ENCODE assay signal across 25 mouse cellular contexts in the genomic region with DNA sequence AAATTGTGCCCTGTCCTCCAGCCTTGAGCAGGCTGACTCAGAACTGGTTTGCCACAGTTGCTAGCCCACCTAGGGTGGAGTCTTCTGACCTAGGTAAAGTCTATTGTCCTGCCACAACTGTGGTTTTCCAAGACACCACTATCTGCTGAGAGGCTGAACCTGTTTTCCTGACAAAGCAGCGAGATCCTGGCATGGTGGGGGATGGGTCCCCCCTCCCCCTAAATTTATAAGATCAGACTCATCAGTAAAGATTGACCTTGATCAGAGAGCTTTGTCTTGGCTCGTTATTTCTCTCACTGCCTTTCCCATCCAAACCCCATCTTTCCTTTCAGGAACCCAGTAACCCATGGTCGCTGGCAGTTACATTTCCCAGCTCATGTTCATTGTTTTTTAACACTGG. TPM values are rescaled to one million over a fixed set of nuclear protein-coding genes. Genes with fewer than 3 reads are reported as not detected.
DNase-seq lines count a peak whose midpoint lies in the region; ATAC-seq and TF ChIP-seq lines count a peak whose summit lies in the region.
"Had no signal": no experiment of that assay in that cellular context is flagged by ENCODE, and none has a peak within 500 bp of the region (broad histone marks: within the 10 kb centered on the region; RNA-seq: fewer than 3 reads in every experiment).

No protein-coding gene starts in this region.

- H3K27ac ChIP-seq in ES-Bruce4 (ENCODE audit: insufficient read depth, low read length): peak overlapping the region; percentile 100
- peak overlapping the region; percentile 99 for H3K27ac ChIP-seq in ES-E14 (ENCODE audit: insufficient read depth, low read depth, low read length, poor library complexity, severe bottlenecking)
- no peak overlapping the region for H3K27ac ChIP-seq in midbrain, embryonic 13.5 days
- H3K27ac ChIP-seq: embryonic facial prominence, embryonic 10.5 days; embryonic facial prominence, embryonic 12.5 days; forebrain, embryonic 13.5 days; forebrain, embryonic 15.5 days had no signal

- peak overlapping the region; percentile 92 for H3K9ac ChIP-seq in ES-Bruce4 (ENCODE audit: low read depth, poor library complexity, severe bottlenecking)
- H3K9ac ChIP-seq in ES-E14 (ENCODE audit: insufficient read depth, low read depth, low read length, poor library complexity, severe bottlenecking): peak overlapping the region; percentile 75
- H3K9ac ChIP-seq in midbrain, embryonic 13.5 days (replicated peaks): no peak overlapping the region
- H3K9ac ChIP-seq: embryonic facial prominence, embryonic 12.5 days; forebrain, embryonic 13.5 days; forebrain, embryonic 15.5 days; forebrain, postnatal 0 days had no signal

- in situ Hi-C loops in ES-E14 (cut with MboI; ENCODE audit: low sequenced_read_pairs in 2 of 2, unreplicated experiment in 2 of 2): no loop called here

- TF ChIP-seq CTCF in E14TG2a.4 (conservative IDR thresholded peaks at IDR 0.05; ENCODE audit: low read length) (no peak), ES-Bruce4 (IDR thresholded peaks at IDR 0.05; ENCODE audit: low read depth, low read length) (no peak)

- H3K4me2 ChIP-seq in midbrain, embryonic 13.5 days (replicated peaks): no peak overlapping the region
- H3K4me2 ChIP-seq: embryonic facial prominence, embryonic 12.5 days; forebrain, embryonic 13.5 days; forebrain, embryonic 15.5 days had no signal

- H3K4me3 ChIP-seq in E14TG2a.4 (replicated peaks; ENCODE audit: low read length) (peak overlapping the region; percentile 59), ES-Bruce4 (ENCODE audit: low read depth, low read length) (no peak overlapping the region), ES-E14 (ENCODE audit: insufficient read depth in 1 of 2, low read depth in 1 of 2, low read length in 2 of 2, poor library complexity in 1 of 2, severe bottlenecking in 1 of 2) (peak overlapping the region; percentile 18 to 20; a peak in 3 of 4 replicates)
- no peak overlapping the region for H3K4me3 ChIP-seq in midbrain, embryonic 13.5 days (replicated peaks)
- H3K4me3 ChIP-seq: embryonic facial prominence, embryonic 10.5 days; embryonic facial prominence, embryonic 12.5 days; forebrain, embryonic 13.5 days; forebrain, embryonic 15.5 days had no signal

- no peaks in the 10 kb centered on the region for H3K27me3 ChIP-seq in E14TG2a.4 (ENCODE audit: insufficient read depth, low read length)
- H3K27me3 ChIP-seq in ES-Bruce4 (ENCODE audit: control insufficient read depth, insufficient read depth, low read length, poor library complexity, severe bottlenecking): no peaks in the 10 kb centered on the region
- H3K27me3 ChIP-seq in midbrain, embryonic 13.5 days: no peaks in the 10 kb centered on the region
- H3K27me3 ChIP-seq: forebrain, embryonic 13.5 days; forebrain, embryonic 15.5 days had no signal

- WGBS in midbrain, embryonic 13.5 days: 45% methylated on average over 3 of the region's 3 CpGs

- H3K4me1 ChIP-seq in E14TG2a.4 (replicated peaks; ENCODE audit: low read depth, low read length) (peaks cover 49% of the 10 kb centered on the region), ES-Bruce4 (ENCODE audit: control insufficient read depth, insufficient read depth, low read length) (no peaks in the 10 kb centered on the region), ES-E14 (ENCODE audit: control insufficient read depth in 2 of 2, insufficient read depth in 2 of 2, low read length in 2 of 2, poor library complexity in 1 of 2) (peaks cover 4 to 12% of the 10 kb centered on the region in 2 experiments)
- H3K4me1 ChIP-seq in midbrain, embryonic 13.5 days (replicated peaks): peaks cover 2% of the 10 kb centered on the region; the same call in 1 of the 2 replicates
- H3K4me1 ChIP-seq: embryonic facial prominence, embryonic 12.5 days had no signal

- DNase-seq in ES-E14 (ENCODE audit: low read depth, low spot score) (peak; percentile 51), ZHBTc4 (ENCODE audit: low read depth, low spot score) (peak; percentile 82)
- no peak for DNase-seq in kidney, postnatal 25 days
- DNase-seq: adrenal gland, adult 2 months; adrenal gland, postnatal 10 days; adrenal gland, postnatal 25 days; cerebellum, adult 11-12 months; cerebellum, adult 2 months; cerebellum, adult 9-10 months; cerebellum, postnatal 10 days; cerebellum, postnatal 25 days; forebrain, postnatal 0 days had no signal

- peak; percentile 99 for TF ChIP-seq EP300 in ES-Bruce4 (IDR thresholded peaks at IDR 0.05; ENCODE audit: insufficient read depth, low read depth, low read length)

- TF ChIP-seq POLR2A in ES-Bruce4 (IDR thresholded peaks at IDR 0.05; ENCODE audit: insufficient read depth, low read length): no peak

- H3K36me3 ChIP-seq in E14TG2a.4 (ENCODE audit: insufficient read depth, low read length) (peaks cover 5% of the 10 kb centered on the region; the same call in 1 of the 2 replicates), ES-Bruce4 (ENCODE audit: control insufficient read depth, insufficient read depth, low read length, poor library complexity, severe bottlenecking) (no peaks in the 10 kb centered on the region), ES-E14 (ENCODE audit: control insufficient read depth, insufficient read depth, low read length, poor library complexity, severe bottlenecking) (no peaks in the 10 kb centered on the region)
- H3K36me3 ChIP-seq in midbrain, embryonic 13.5 days: no peaks in the 10 kb centered on the region
- H3K36me3 ChIP-seq: embryonic facial prominence, embryonic 10.5 days; embryonic facial prominence, embryonic 12.5 days; forebrain, embryonic 15.5 days had no signal

- ATAC-seq in midbrain, embryonic 13.5 days: no peak
- ATAC-seq in megakaryocyte, adult 5-6 weeks (ENCODE audit: poor library complexity, severe bottlenecking): no peak
- ATAC-seq: forebrain, embryonic 13.5 days; forebrain, embryonic 15.5 days; forebrain, postnatal 0 days had no signal

- H3K9me3 ChIP-seq in E14TG2a.4 (ENCODE audit: low read length) (peaks cover 18% of the 10 kb centered on the region), ES-Bruce4 (replicated peaks; ENCODE audit: control insufficient read depth, insufficient read depth, low read length, poor library complexity, severe bottlenecking) (peaks cover 9% of the 10 kb centered on the region), ES-E14 (ENCODE audit: control insufficient read depth, insufficient read depth, low read depth, low read length) (peaks cover 4% of the 10 kb centered on the region; the same call in 1 of the 2 replicates)
- H3K9me3 ChIP-seq in midbrain, embryonic 13.5 days: no peaks in the 10 kb centered on the region
- H3K9me3 ChIP-seq: embryonic facial prominence, embryonic 10.5 days; embryonic facial prominence, embryonic 12.5 days; forebrain, embryonic 13.5 days; forebrain, embryonic 15.5 days had no signal

TF ChIP-seq in ES-E14, 5 proteins besides CTCF, POLR2A, EP300 and RAD21:
- TF ChIP-seq HCFC1 (IDR thresholded peaks at IDR 0.05; ENCODE audit: borderline replicate concordance, insufficient read depth, low read length): peak; percentile 29; the same call in 1 of the 2 replicates
- no peak for TF ChIP-seq ZC3H11A (IDR thresholded peaks at IDR 0.05; ENCODE audit: borderline replicate concordance, low read depth, low read length)
- peak; percentile 83 for TF ChIP-seq CHD2 (IDR thresholded peaks at IDR 0.05; ENCODE audit: low read depth, low read length)
- TF ChIP-seq MAFK (IDR thresholded peaks at IDR 0.05; ENCODE audit: insufficient read depth, low read depth, low read length): 0 out of 2 replicates have a peak, but pooled peaks have one; percentile 42
- TF ChIP-seq ZNF384 (IDR thresholded peaks at IDR 0.05; ENCODE audit: low read depth, low read length): 0 out of 2 replicates have a peak, but pooled peaks have one; percentile 12
TF ChIP-seq in ES-E14: peak in this region for 4.

RNA-seq across cellular contexts. Expression of a gene that starts 19.2 kb away (rescaled TPM):
- polyA plus RNA-seq in ES-Bruce4 (2011; ENCODE audit: insufficient read depth, insufficient read length, low read depth, missing spikeins): 7.8 and 11.8 TPM in 2 replicates
- 38.9 and 43.6 TPM in 2 replicates for total RNA-seq in ES-E14 (2012; rRNA removed)
- 0.21 and 0.47 TPM in 2 replicates for polyA plus RNA-seq in midbrain, embryonic 13.5 days (2015; fragmentation: Nextera tagmentation; extraction: Ambion mirVana)
- not detected in 2 replicates for total RNA-seq in megakaryocyte, adult 5-6 weeks (2015)
- total RNA-seq in megakaryocyte, adult 5-6 weeks (2017): not detected in 2 replicates
- total RNA-seq: adrenal gland, adult 2 months; adrenal gland, postnatal 10 days; adrenal gland, postnatal 25 days; adrenal gland, postnatal 4 days; forebrain, postnatal 0 days; MEL had no signal
- polyA plus RNA-seq: adrenal gland, adult 2 months; C2C12; cerebellum, adult 2 months; cortical plate, adult 2 months; embryonic facial prominence, embryonic 12.5 days; forebrain, embryonic 11.5 days; forebrain, embryonic 15.5 days had no signal

RNA-seq across cellular contexts. Expression of a gene that starts 30.5 kb away (rescaled TPM):
- polyA plus RNA-seq in ES-Bruce4 (2011; ENCODE audit: insufficient read depth, insufficient read length, low read depth, missing spikeins): 131 and 134 TPM in 2 replicates
- 125 and 147 TPM in 2 replicates for total RNA-seq in ES-E14 (2012; rRNA removed)
- polyA plus RNA-seq in midbrain, embryonic 13.5 days (2015; fragmentation: Nextera tagmentation; extraction: Ambion mirVana): 123 and 130 TPM in 2 replicates
- 14.5 and 16.3 TPM in 2 replicates for total RNA-seq in megakaryocyte, adult 5-6 weeks (2015)
- total RNA-seq in megakaryocyte, adult 5-6 weeks (2017): 24.6 and 26.3 TPM in 2 replicates

Comparison
In these comparisons a context has a peak if more than half of its experiments do, and no peak if none do; other contexts are left out.
1. H3K4me3 ChIP-seq: peak in E14TG2a.4 (single experiment) and ES-E14 (2 of 2); none in ES-Bruce4 (single experiment) and midbrain, embryonic 13.5 days (single experiment).
2. DNase-seq: peak in ES-E14 (single experiment) and ZHBTc4 (single experiment); none in kidney, postnatal 25 days (0 of 2).
3. RNA of a gene that starts 19.2 kb away (total RNA-seq): 38.9 to 43.6 TPM in ES-E14; not detected in megakaryocyte, adult 5-6 weeks; every median in the first group is over 10 times any median in the second.